Mouse (Mus musculus): Measurements from ENCODE around the gene Haus3.

DNA sequence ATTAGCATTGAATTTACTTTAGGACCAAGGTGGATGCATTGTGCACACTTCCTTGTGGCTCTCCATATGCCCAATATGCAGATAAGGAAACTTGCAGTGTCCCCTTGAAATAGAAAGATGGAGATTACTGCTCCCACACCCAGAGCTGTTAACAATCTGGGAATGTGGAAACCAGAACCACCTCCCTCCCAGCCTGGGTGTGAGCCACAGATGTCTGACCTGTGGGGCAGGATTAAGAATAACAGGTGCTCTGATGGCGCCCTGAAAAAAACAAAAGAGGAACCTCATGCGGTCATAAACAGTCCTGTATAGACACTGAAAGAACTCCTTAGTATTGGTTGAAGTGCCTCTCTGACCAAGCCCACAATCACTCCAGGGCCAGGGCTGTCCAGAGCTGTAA is 19.5 kb upstream of the Haus3 start:
- TF ChIP-seq CTCF (IDR thresholded peaks at IDR 0.05) (no peak), EP300 (IDR thresholded peaks at IDR 0.05) (no peak)

Measured in lung, postnatal 0 days (tissue).